Mouse (Mus musculus): Measurements from ENCODE around the gene Wdtc1.

Wdtc1 gene

GRCm38 (mm10) chr4:133319667-133320066, 33.6 kb downstream of the Wdtc1 start:
- no peak for DNase-seq

- no peak for DNase-seq
Measured at GRCm38 (mm10) chr4:133315991-133316390, 37.3 kb downstream of the Wdtc1 start.

- peak; percentile 52 to 73 for DNase-seq
Measured at GRCm38 (mm10) chr4:133314896-133315295, 38.4 kb downstream of the Wdtc1 start.

GRCm38 (mm10) chr4:133309948-133310347, 43.3 kb downstream of the Wdtc1 start:
- peak; percentile 79 to 90 for DNase-seq

GRCm38 (mm10) chr4:133307331-133307730, 46.0 kb downstream of the Wdtc1 start:
- DNase-seq = peak; percentile 56 to 70

GRCm38 (mm10) chr4:133305825-133306224, 47.5 kb downstream of the Wdtc1 start:
- no peak for DNase-seq

GRCm38 (mm10) chr4:133304770-133305169, 48.5 kb downstream of the Wdtc1 start:
- DNase-seq = no peak

GRCm38 (mm10) chr4:133302668-133303067, 50.6 kb downstream of the Wdtc1 start:
- DNase-seq = no peak

- peak; percentile 63 to 75 for DNase-seq
Measured at GRCm38 (mm10) chr4:133301802-133302201, 51.5 kb downstream of the Wdtc1 start.

GRCm38 (mm10) chr4:133300421-133300820, 52.9 kb downstream of the Wdtc1 start:
- DNase-seq = no peak

- no peak for DNase-seq
Measured at GRCm38 (mm10) chr4:133299701-133300100, 53.6 kb downstream of the Wdtc1 start.

GRCm38 (mm10) chr4:133298516-133299365, 54.5 kb downstream of the Wdtc1 start:
- no peak for DNase-seq

GRCm38 (mm10) chr4:133297801-133298238, 55.5 kb downstream of the Wdtc1 start:
- peak; percentile 87 for DNase-seq

- no peak for DNase-seq
Measured at GRCm38 (mm10) chr4:133297360-133297759, 55.9 kb downstream of the Wdtc1 start.

GRCm38 (mm10) chr4:133294084-133294483, 59.2 kb downstream of the Wdtc1 start:
- no peak for DNase-seq

- DNase-seq = no peak
Measured at GRCm38 (mm10) chr4:133292901-133293843, 60.1 kb downstream of the Wdtc1 start.

- no peak for DNase-seq
Measured at GRCm38 (mm10) chr4:133292405-133292804, 60.9 kb downstream of the Wdtc1 start.

- DNase-seq = no peak
Measured at GRCm38 (mm10) chr4:133291255-133291654, 62.0 kb downstream of the Wdtc1 start.

GRCm38 (mm10) chr4:133286476-133287077, 66.7 kb downstream of the Wdtc1 start:
- no peak for DNase-seq

GRCm38 (mm10) chr4:133285950-133286349, 67.3 kb downstream of the Wdtc1 start:
- DNase-seq = no peak

- DNase-seq = no peak
Measured at GRCm38 (mm10) chr4:133285299-133285698, 68.0 kb downstream of the Wdtc1 start.

GRCm38 (mm10) chr4:133282656-133283055, 70.6 kb downstream of the Wdtc1 start:
- no peak for DNase-seq

GRCm38 (mm10) chr4:133281951-133282481, 71.3 kb downstream of the Wdtc1 start:
- no peak for DNase-seq
